Mouse (Mus musculus): ENCODE data around the gene Hdac5.

Hdac5 gene

GRCm38 (mm10) chr11:102230006-102230741, at the start of gene Hdac5:
TSS of gene Hdac5 (minus strand) at chr11:102230166.
- peak; percentile 99 for DNase-seq

GRCm38 (mm10) chr11:102279595-102279994, 49.6 kb upstream of the Hdac5 start:
- DNase-seq: no peak

- no peak for DNase-seq
These were observed 47.8 kb upstream of the Hdac5 start for GRCm38 (mm10) chr11:102277754-102278153.

GRCm38 (mm10) chr11:102276411-102276915, 46.5 kb upstream of the Hdac5 start:
- DNase-seq: peak; percentile 76

GRCm38 (mm10) chr11:102268520-102269244, 38.7 kb upstream of the Hdac5 start, which contains the start of gene Asb16:
TSS of gene Asb16 (plus strand) at chr11:102268743.
- DNase-seq: no peak

GRCm38 (mm10) chr11:102267480-102267879, 37.5 kb upstream of the Hdac5 start:
- peak; percentile 90 for DNase-seq

GRCm38 (mm10) chr11:102266631-102267355, 36.8 kb upstream of the Hdac5 start:
- DNase-seq: no peak

- no peak for DNase-seq
These were observed 35.9 kb upstream of the Hdac5 start for GRCm38 (mm10) chr11:102265816-102266215.

GRCm38 (mm10) chr11:102263211-102263610, 33.2 kb upstream of the Hdac5 start:
- DNase-seq: no peak

- peak; percentile 35 for DNase-seq
These were observed 28.6 kb upstream of the Hdac5 start for GRCm38 (mm10) chr11:102258521-102258920.

GRCm38 (mm10) chr11:102258095-102258494, 28.1 kb upstream of the Hdac5 start:
- no peak for DNase-seq

GRCm38 (mm10) chr11:102257514-102257913, 27.5 kb upstream of the Hdac5 start:
- DNase-seq: peak; percentile 65

GRCm38 (mm10) chr11:102249351-102250090, 19.6 kb upstream of the Hdac5 start:
- DNase-seq: no peak

- DNase-seq: peak; percentile 97
These were observed 18.8 kb upstream of the Hdac5 start, which contains the start of gene BC030867 for GRCm38 (mm10) chr11:102248630-102249230. TSS of gene BC030867 (plus strand) at chr11:102248882.

- DNase-seq: no peak
These were observed 16.9 kb upstream of the Hdac5 start for GRCm38 (mm10) chr11:102246871-102247270.

- no peak for DNase-seq
These were observed 16.3 kb upstream of the Hdac5 start for GRCm38 (mm10) chr11:102246273-102246635.

- DNase-seq: no peak
These were observed 15.8 kb upstream of the Hdac5 start for GRCm38 (mm10) chr11:102245581-102246272.

GRCm38 (mm10) chr11:102244926-102245449, 15.0 kb upstream of the Hdac5 start:
- DNase-seq: peak; percentile 78

- DNase-seq: no peak
These were observed 11.9 kb upstream of the Hdac5 start for GRCm38 (mm10) chr11:102241874-102242273.

- DNase-seq: no peak
These were observed 11.3 kb upstream of the Hdac5 start for GRCm38 (mm10) chr11:102241246-102241645.

GRCm38 (mm10) chr11:102240636-102241035, 10.7 kb upstream of the Hdac5 start:
- DNase-seq: no peak
